Mouse (Mus musculus): ENCODE results near the gene Olfr1008. TPM values are rescaled to one million over a fixed set of nuclear protein-coding genes. Genes with fewer than 3 reads are reported as not detected.
"Not testable (repeated sequence)": the region's sequence is repeated elsewhere in the genome, so short reads cannot be mapped to it uniquely, and the experiment has no call there.

The Olfr1008 gene
- not detected in 2 replicates for polyA plus RNA-seq (2012; ENCODE audit: insufficient read depth, insufficient read length, missing spikeins)

DNA sequence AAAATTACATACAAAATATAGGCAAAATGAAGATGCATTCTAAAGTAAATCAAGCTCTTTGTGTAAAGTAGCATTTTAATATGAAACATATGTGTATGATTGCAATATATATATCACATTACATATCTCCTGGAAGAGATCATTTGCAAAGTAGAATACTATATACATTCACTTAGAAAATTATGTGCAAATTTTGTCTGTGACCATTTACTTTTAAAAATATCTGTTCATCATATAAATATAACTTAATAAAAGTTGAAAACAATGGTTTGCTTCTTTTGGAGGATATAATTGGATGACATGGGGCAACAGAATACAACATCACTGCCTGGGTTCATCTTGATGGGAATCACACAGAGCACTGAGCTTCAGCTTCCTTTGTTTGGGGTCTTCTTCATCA, at the start of gene Olfr1008:
Gene Olfr1008 (plus strand): TSS at position 301 of the 400 bp plus-strand sequence.
- no peaks in the 10 kb centered on the region for H3K4me1 ChIP-seq (ENCODE audit: control insufficient read depth, insufficient read depth, low read length)
- H3K4me3 ChIP-seq (ENCODE audit: insufficient read depth, low read length) = no peak within 1 kb of the TSS
- TF ChIP-seq POLR2A (IDR thresholded peaks at IDR 0.05; ENCODE audit: borderline replicate concordance, low read depth, low read length) (no peak), CTCF (IDR thresholded peaks at IDR 0.05; ENCODE audit: low read depth, low read length) (no peak)
- H3K27ac ChIP-seq (ENCODE audit: insufficient read depth, low read depth, low read length) = no peak within 1 kb of the TSS

DNA sequence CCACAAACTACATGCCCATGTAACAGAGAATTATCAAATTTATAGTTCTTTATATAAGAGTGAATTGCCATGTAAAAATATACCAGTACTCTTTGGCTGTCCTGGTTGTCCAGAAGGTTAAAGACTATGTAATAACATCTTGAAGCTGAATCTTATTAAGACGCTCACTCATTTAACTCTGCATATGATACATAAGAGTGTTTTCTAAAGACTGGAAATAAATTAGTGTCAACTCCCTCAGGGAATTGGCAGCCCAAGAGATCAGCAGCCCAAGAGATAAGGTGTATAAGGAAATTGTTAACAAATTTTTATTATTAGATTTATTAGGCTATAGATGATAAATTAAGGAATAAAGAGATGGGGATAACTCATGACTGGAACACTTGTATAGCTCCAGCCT, 38.6 kb upstream of the Olfr1008 start, which contains the start of gene Olfr1002:
Gene Olfr1002 (minus strand): TSS at position 101 of the 400 bp plus-strand sequence.
- no peaks in the 10 kb centered on the region for H3K4me1 ChIP-seq (ENCODE audit: control insufficient read depth, insufficient read depth, low read length)
- TF ChIP-seq CTCF (IDR thresholded peaks at IDR 0.05; ENCODE audit: low read depth, low read length) (no peak), POLR2A (IDR thresholded peaks at IDR 0.05; ENCODE audit: borderline replicate concordance, low read depth, low read length) (no peak)
- no peak within 1 kb of the TSS for H3K27ac ChIP-seq (ENCODE audit: insufficient read depth, low read depth, low read length)
- no peak within 1 kb of the TSS for H3K4me3 ChIP-seq (ENCODE audit: insufficient read depth, low read length)

- H3K4me1 ChIP-seq (ENCODE audit: control insufficient read depth, insufficient read depth, low read length); H3K4me3 ChIP-seq (ENCODE audit: insufficient read depth, low read length); H3K27ac ChIP-seq (ENCODE audit: insufficient read depth, low read depth, low read length): not testable (repeated sequence)
Observed at GRCm38 (mm10) chr2:85664355-85664754, 24.9 kb upstream of the Olfr1008 start, which contains the start of gene Olfr154. Olfr154 (minus strand) TSS chr2:85664455.

DNA sequence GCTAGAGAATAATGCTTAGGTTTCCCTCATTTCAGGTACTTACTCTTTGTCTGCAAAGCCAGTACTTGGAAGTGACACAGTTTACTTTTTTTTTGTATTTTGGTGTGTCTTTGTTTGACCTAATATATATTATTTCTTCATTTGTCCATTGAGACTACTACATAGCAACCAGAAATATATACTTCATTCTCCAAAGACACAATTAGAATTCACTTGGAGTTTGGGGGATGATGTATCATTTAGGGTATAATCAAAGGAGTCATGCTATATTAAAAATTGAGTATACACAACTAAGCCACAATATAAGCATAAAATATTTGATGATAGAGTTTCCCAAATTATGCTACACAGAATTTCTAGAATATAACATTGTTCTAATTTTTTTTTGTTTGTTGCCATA, 10.6 kb upstream of the Olfr1008 start, which contains the start of gene Olfr1006:
Gene Olfr1006 (minus strand): TSS at position 101 of the 400 bp plus-strand sequence.
- Histone ChIP-seq H3K27ac (ENCODE audit: insufficient read depth, low read depth, low read length) (no peak within 1 kb of the TSS), H3K4me1 (ENCODE audit: control insufficient read depth, insufficient read depth, low read length) (no peaks in the 10 kb centered on the region), H3K4me3 (ENCODE audit: insufficient read depth, low read length) (no peak within 1 kb of the TSS)
- TF ChIP-seq CTCF (IDR thresholded peaks at IDR 0.05; ENCODE audit: low read depth, low read length) (no peak), POLR2A (IDR thresholded peaks at IDR 0.05; ENCODE audit: borderline replicate concordance, low read depth, low read length) (no peak)

DNA sequence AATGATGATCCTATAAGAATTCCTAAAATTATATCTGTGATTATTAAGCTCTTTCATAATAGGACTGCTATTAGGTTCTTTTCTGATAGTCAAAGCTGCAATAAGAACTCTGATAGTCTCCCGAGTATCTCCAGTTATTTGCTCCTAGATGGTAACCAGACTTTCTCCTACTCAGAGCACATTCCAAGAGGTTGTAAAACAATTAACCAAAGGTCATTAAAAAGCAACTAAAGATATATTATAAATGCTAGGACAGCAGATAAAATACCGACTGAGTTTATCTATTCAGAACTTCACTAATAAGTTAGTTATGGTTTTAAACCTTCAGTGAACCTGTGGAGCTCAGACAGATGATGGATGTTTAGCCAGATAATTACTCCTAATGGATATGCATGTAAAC, 21.4 kb downstream of the Olfr1008 start:
- not testable (repeated sequence) for H3K27ac ChIP-seq (ENCODE audit: insufficient read depth, low read depth, low read length); H3K4me1 ChIP-seq (ENCODE audit: control insufficient read depth, insufficient read depth, low read length); H3K4me3 ChIP-seq (ENCODE audit: insufficient read depth, low read length)

GRCm38 (mm10) chr2:85711159-85711558, 21.9 kb downstream of the Olfr1008 start:
- H3K4me1 ChIP-seq (ENCODE audit: control insufficient read depth, insufficient read depth, low read length) = no peaks in the 10 kb centered on the region
- TF ChIP-seq POLR2A (IDR thresholded peaks at IDR 0.05; ENCODE audit: borderline replicate concordance, low read depth, low read length) (no peak), CTCF (IDR thresholded peaks at IDR 0.05; ENCODE audit: low read depth, low read length) (no peak)
- H3K4me3 ChIP-seq (ENCODE audit: insufficient read depth, low read length) = no peak overlapping the region
- no peak overlapping the region for H3K27ac ChIP-seq (ENCODE audit: insufficient read depth, low read depth, low read length)

GRCm38 (mm10) chr2:85715119-85715518, 25.9 kb downstream of the Olfr1008 start, which contains the start of gene Olfr1009:
Olfr1009 (plus strand) TSS chr2:85715419.
- H3K27ac ChIP-seq (ENCODE audit: insufficient read depth, low read depth, low read length) = no peak within 1 kb of the TSS
- no peaks in the 10 kb centered on the region for H3K4me1 ChIP-seq (ENCODE audit: control insufficient read depth, insufficient read depth, low read length)
- no peak within 1 kb of the TSS for H3K4me3 ChIP-seq (ENCODE audit: insufficient read depth, low read length)
- TF ChIP-seq POLR2A (IDR thresholded peaks at IDR 0.05; ENCODE audit: borderline replicate concordance, low read depth, low read length) (no peak), CTCF (IDR thresholded peaks at IDR 0.05; ENCODE audit: low read depth, low read length) (no peak)

DNA sequence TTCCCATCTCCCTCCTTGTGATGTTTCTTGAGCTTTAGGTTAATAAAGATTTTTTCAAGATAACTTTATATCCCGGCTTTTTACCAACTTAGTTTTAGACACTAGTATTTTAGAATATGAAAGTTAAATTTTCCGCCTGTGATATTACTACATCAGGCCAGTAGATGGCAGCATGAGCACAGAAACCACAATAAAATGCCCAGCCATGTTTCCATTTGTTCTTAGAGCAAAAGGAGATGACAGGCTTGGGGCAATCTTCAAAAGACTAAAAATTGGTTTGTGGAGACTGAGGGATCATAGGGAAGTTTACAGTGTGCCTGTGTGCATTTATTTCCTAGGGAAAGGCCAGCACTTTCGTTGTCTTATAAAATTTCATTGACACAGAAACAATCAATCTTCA, 36.6 kb downstream of the Olfr1008 start:
- H3K4me3 ChIP-seq (ENCODE audit: insufficient read depth, low read length) = no peak overlapping the region
- TF ChIP-seq CTCF (IDR thresholded peaks at IDR 0.05; ENCODE audit: low read depth, low read length) (no peak), POLR2A (IDR thresholded peaks at IDR 0.05; ENCODE audit: borderline replicate concordance, low read depth, low read length) (no peak)
- H3K4me1 ChIP-seq (ENCODE audit: control insufficient read depth, insufficient read depth, low read length) = no peaks in the 10 kb centered on the region
- H3K27ac ChIP-seq (ENCODE audit: insufficient read depth, low read depth, low read length) = no peak overlapping the region

Other genes starting within 250 kb of the Olfr1008 start
- not detected in 2 replicates for gene Olfr995, start 245.8 kb upstream of the Olfr1008 start, polyA plus RNA-seq (2012; ENCODE audit: insufficient read depth, insufficient read length, missing spikeins)
- gene 4833423E24Rik, start 170.4 kb upstream of the Olfr1008 start, polyA plus RNA-seq (2012; ENCODE audit: insufficient read depth, insufficient read length, missing spikeins) = not detected in 2 replicates
- gene Olfr996, start 110.2 kb upstream of the Olfr1008 start, polyA plus RNA-seq (2012; ENCODE audit: insufficient read depth, insufficient read length, missing spikeins) = not detected in 2 replicates
- gene Olfr998, start 100.5 kb upstream of the Olfr1008 start, polyA plus RNA-seq (2012; ENCODE audit: insufficient read depth, insufficient read length, missing spikeins) = not detected in 2 replicates
- gene Olfr1000, start 77.5 kb upstream of the Olfr1008 start, polyA plus RNA-seq (2012; ENCODE audit: insufficient read depth, insufficient read length, missing spikeins) = not detected in 2 replicates
- not detected in 2 replicates for gene Olfr1002, start 38.7 kb upstream of the Olfr1008 start, polyA plus RNA-seq (2012; ENCODE audit: insufficient read depth, insufficient read length, missing spikeins)
- gene Olfr154, start 25.0 kb upstream of the Olfr1008 start, polyA plus RNA-seq (2012; ENCODE audit: insufficient read depth, insufficient read length, missing spikeins) = not detected in 2 replicates
- not detected in 2 replicates for gene Olfr1006, start 10.7 kb upstream of the Olfr1008 start, polyA plus RNA-seq (2012; ENCODE audit: insufficient read depth, insufficient read length, missing spikeins)
- not detected in 2 replicates for gene Olfr1009, start 26.0 kb downstream of the Olfr1008 start, polyA plus RNA-seq (2012; ENCODE audit: insufficient read depth, insufficient read length, missing spikeins)
- gene Olfr1012, start 73.3 kb downstream of the Olfr1008 start, polyA plus RNA-seq (2012; ENCODE audit: insufficient read depth, insufficient read length, missing spikeins) = not detected in 2 replicates
- not detected in 2 replicates for gene Olfr1013, start 77.7 kb downstream of the Olfr1008 start, polyA plus RNA-seq (2012; ENCODE audit: insufficient read depth, insufficient read length, missing spikeins)
- gene Olfr1014, start 83.3 kb downstream of the Olfr1008 start, polyA plus RNA-seq (2012; ENCODE audit: insufficient read depth, insufficient read length, missing spikeins) = not detected in 2 replicates
- gene Olfr1015, start 92.6 kb downstream of the Olfr1008 start, polyA plus RNA-seq (2012; ENCODE audit: insufficient read depth, insufficient read length, missing spikeins) = not detected in 2 replicates
- gene Olfr1016, start 113.1 kb downstream of the Olfr1008 start, polyA plus RNA-seq (2012; ENCODE audit: insufficient read depth, insufficient read length, missing spikeins) = not detected in 2 replicates
- not detected in 2 replicates for gene Olfr1018, start 129.0 kb downstream of the Olfr1008 start, polyA plus RNA-seq (2012; ENCODE audit: insufficient read depth, insufficient read length, missing spikeins)
- gene Olfr1019, start 156.1 kb downstream of the Olfr1008 start, polyA plus RNA-seq (2012; ENCODE audit: insufficient read depth, insufficient read length, missing spikeins) = not detected in 2 replicates
- not detected in 2 replicates for gene Olfr1020, start 157.6 kb downstream of the Olfr1008 start, polyA plus RNA-seq (2012; ENCODE audit: insufficient read depth, insufficient read length, missing spikeins)
- not detected in 2 replicates for gene Olfr1022, start 179.2 kb downstream of the Olfr1008 start, polyA plus RNA-seq (2012; ENCODE audit: insufficient read depth, insufficient read length, missing spikeins)
- gene Olfr1023, start 196.2 kb downstream of the Olfr1008 start, polyA plus RNA-seq (2012; ENCODE audit: insufficient read depth, insufficient read length, missing spikeins) = not detected in 2 replicates
- not detected in 2 replicates for gene Olfr1024, start 215.6 kb downstream of the Olfr1008 start, polyA plus RNA-seq (2012; ENCODE audit: insufficient read depth, insufficient read length, missing spikeins)
- not detected in 2 replicates for gene Olfr1025-ps1, start 225.8 kb downstream of the Olfr1008 start, polyA plus RNA-seq (2012; ENCODE audit: insufficient read depth, insufficient read length, missing spikeins)
- not detected in 2 replicates for gene Olfr1026, start 232.1 kb downstream of the Olfr1008 start, polyA plus RNA-seq (2012; ENCODE audit: insufficient read depth, insufficient read length, missing spikeins)